Mouse (Mus musculus) layer of hippocampus, adult 2 months (tissue): ENCODE measurements around the gene Vmn2r17. TPM values are rescaled to one million over a fixed set of nuclear protein-coding genes. Genes with fewer than 3 reads are reported as not detected.
A peak's percentile ranks its signal among the peaks of the same experiment; 100 is the strongest.

Source experiments
- DNase-seq, 2 experiments: peaks; one replicate each; pipeline ENCODE4 v3.0.0; 2022; ENCODE audit warnings: low spot score in 2 of 2
- H3K27ac ChIP-seq: fragments of 200-600 bp; 2 replicates; pipeline ENCODE4 v1.8.1; 2022
- H3K4me3 ChIP-seq: fragments of 200-600 bp; 2 replicates; pipeline ENCODE4 v1.8.1; 2022; ENCODE audit warnings: mild to moderate bottlenecking
- CTCF ChIP-seq: fragments of 200-600 bp; conservative IDR thresholded peaks from 2 replicates; pipeline ENCODE4 v1.8.1; 2022; ENCODE audit warnings: antibody characterized with exemption, mild to moderate bottlenecking, moderate library complexity
- long read RNA-seq, 2 experiments: library from polyadenylated mRNA; stranded (forward); transcript quantifications; one replicate each; pipeline ENCODE4 v2.0.0; 2021; ENCODE audit warnings: borderline mapping rate in 2 of 2
- total RNA-seq, 2 experiments: library from RNA; stranded (reverse); gene quantifications; 2 replicates each; pipeline ENCODE4 v1.2.3; 2021

Vmn2r17 gene
- total RNA-seq: not detected
- long read RNA-seq, experiment 1: 0 reads
- long read RNA-seq, experiment 2: 0 reads

DNA sequence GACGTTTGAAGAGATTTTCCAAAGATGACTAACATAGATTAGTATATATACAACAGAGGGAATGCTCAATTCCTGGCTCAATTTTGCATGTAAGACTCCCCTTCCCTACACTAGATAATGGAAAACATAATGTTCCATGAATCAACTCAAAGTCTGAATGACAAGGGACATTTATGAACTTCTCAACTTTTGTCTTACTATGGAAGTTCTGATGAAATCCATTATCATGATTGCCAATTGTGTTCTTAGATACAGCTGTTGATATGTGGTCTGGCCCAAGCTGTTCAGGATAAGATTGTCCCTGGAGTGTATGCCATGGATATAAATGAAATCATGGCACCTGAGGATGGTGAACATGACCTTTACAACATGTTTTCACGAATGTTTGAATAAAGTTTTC is at the start of gene Vmn2r17:
TSS of gene Vmn2r17 (plus strand) at position 301 of the 400 bp plus-strand sequence.
- no peak within 1 kb of the TSS for H3K27ac ChIP-seq
- DNase-seq: no peak
- no peak for TF ChIP-seq CTCF
- H3K4me3 ChIP-seq: no peak within 1 kb of the TSS

DNA sequence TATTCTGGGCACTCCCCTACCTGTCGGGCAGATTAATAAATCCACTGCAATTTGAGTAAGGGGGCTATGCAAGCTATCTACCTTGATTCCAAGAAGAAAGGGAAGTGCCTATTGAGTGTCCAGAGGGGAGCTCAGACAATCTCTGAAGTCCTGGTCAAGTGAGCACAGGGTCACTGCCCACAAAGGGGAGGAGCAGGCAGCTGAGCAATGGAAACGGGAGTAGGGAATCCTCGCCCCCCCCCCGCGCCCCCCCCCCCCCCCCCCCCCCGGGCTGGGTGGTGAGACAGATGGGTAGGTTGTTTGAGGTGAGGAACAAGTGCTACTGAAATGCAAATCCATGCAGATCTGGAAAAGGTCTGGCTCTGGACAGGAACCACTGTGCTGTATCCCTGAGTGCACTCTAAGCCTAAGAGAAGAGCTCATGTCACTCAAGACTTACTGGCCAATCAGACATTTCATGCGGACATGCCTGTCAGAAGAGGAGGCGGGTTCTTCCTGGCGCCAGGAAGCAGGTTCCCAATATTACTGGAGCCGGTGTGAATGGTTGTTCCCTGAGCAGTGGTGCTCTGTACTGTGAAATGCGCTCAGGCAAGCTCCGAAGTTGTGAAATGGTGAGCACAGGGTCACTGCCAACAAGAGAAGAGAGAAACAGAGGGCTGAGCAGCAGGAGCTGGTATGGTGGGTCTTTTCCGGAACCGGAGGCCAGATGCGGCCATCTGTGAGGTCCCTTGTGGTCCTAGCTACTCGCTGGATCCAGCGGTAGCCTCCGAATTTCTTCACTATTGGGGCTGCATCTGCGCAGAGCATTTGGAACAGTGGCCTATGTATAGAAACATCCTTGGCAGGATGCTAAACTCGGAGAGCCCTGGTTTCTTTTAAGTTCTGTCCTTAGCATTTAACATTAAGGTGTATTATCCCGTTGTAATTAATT is 47.4 kb downstream of the Vmn2r17 start:
- H3K4me3 ChIP-seq: peak overlapping the region; percentile 34; the same call in 1 of the 2 replicates

GRCm38 (mm10) chr5:109506729-109507128 is 87.2 kb downstream of the Vmn2r17 start:
- DNase-seq: peak in 1 of 2 experiments; percentile 20
- peak; percentile 71 for TF ChIP-seq CTCF
- Histone ChIP-seq H3K4me3 (no peak overlapping the region), H3K27ac (no peak overlapping the region)

More for the DNA sequence above, 47.4 kb downstream of the Vmn2r17 start:
- DNase-seq: no peak
- no peak for TF ChIP-seq CTCF
- no peak overlapping the region for H3K27ac ChIP-seq

Other genes starting within 250 kb of the Vmn2r17 start
- gene Vmn2r13, start 227.5 kb upstream of the Vmn2r17 start, total RNA-seq: not detected
- gene Vmn2r14, start 195.0 kb upstream of the Vmn2r17 start, total RNA-seq: not detected
- gene Vmn2r15, start 122.0 kb upstream of the Vmn2r17 start, total RNA-seq: under 1 TPM in 1 of 2 experiments, not detected in 1; 0.10 TPM
- not detected for gene Vmn2r16, start 89.5 kb upstream of the Vmn2r17 start, total RNA-seq
- gene Crlf2, start 139.3 kb downstream of the Vmn2r17 start, total RNA-seq: 10 to 100 TPM; 24.3 to 26.5 TPM